Mouse (Mus musculus): ENCODE measurements around the gene Prkar1b. TPM values are rescaled to one million over a fixed set of nuclear protein-coding genes. Genes with fewer than 3 reads are reported as not detected.

Prkar1b gene
- polyA plus RNA-seq, 1 experiment from 2014 or later: 93.8 TPM

GRCm38 (mm10) chr5:139138926-139139472, 10.8 kb downstream of the Prkar1b start:
- WGBS: 84% methylated on average over 8 of the region's 8 CpGs
- no peak for ATAC-seq
- H3K4me1 ChIP-seq (ENCODE audit: control insufficient read depth, insufficient read depth, low read length): peaks cover 7% of the 10 kb centered on the region; the same call in 1 of the 2 replicates

GRCm38 (mm10) chr5:139138261-139138925, 11.4 kb downstream of the Prkar1b start:
- ATAC-seq (peak; percentile 83; the same call in 1 of the 2 replicates), DNase-seq (ENCODE audit: low spot score) (peak; percentile 89)
- H3K36me3 ChIP-seq (ENCODE audit: control insufficient read depth, insufficient read depth, low read length): no peaks in the 10 kb centered on the region
- no peak overlapping the region for H3K4me2 ChIP-seq (ENCODE audit: low read length)
- no peak overlapping the region for H3K4me3 ChIP-seq (ENCODE audit: low read depth, low read length)
- peak overlapping the region; percentile 65; the same call in 1 of the 2 replicates for H3K27ac ChIP-seq (ENCODE audit: low read depth, low read length)
- no peaks in the 10 kb centered on the region for H3K27me3 ChIP-seq (replicated peaks; ENCODE audit: control insufficient read depth, insufficient read depth, low read length)
- no peak overlapping the region for H3K9ac ChIP-seq (ENCODE audit: low read length)
- H3K9me3 ChIP-seq (replicated peaks; ENCODE audit: control insufficient read depth, low read length): no peaks in the 10 kb centered on the region
- peaks cover 7% of the 10 kb centered on the region; the same call in 1 of the 2 replicates for H3K4me1 ChIP-seq (ENCODE audit: control insufficient read depth, insufficient read depth, low read length)
- WGBS: 57% methylated on average over 12 of the region's 12 CpGs

More at GRCm38 (mm10) chr5:139138926-139139472, 10.8 kb downstream of the Prkar1b start:
- Histone ChIP-seq H3K27ac (ENCODE audit: low read depth, low read length) (no peak overlapping the region; the same call in 1 of the 2 replicates), H3K36me3 (ENCODE audit: control insufficient read depth, insufficient read depth, low read length) (no peaks in the 10 kb centered on the region), H3K9me3 (replicated peaks; ENCODE audit: control insufficient read depth, low read length) (no peaks in the 10 kb centered on the region), H3K4me3 (ENCODE audit: low read depth, low read length) (no peak overlapping the region), H3K4me2 (ENCODE audit: low read length) (no peak overlapping the region), H3K27me3 (replicated peaks; ENCODE audit: control insufficient read depth, insufficient read depth, low read length) (no peaks in the 10 kb centered on the region), H3K9ac (ENCODE audit: low read length) (no peak overlapping the region)
- no peak for DNase-seq (ENCODE audit: low spot score)

- H3K9ac ChIP-seq (ENCODE audit: low read length): no peak overlapping the region
- DNase-seq (ENCODE audit: low spot score) (no peak), ATAC-seq (no peak)
- peaks cover 7% of the 10 kb centered on the region; the same call in 1 of the 2 replicates for H3K4me1 ChIP-seq (ENCODE audit: control insufficient read depth, insufficient read depth, low read length)
- 89% methylated on average over 6 of the region's 6 CpGs for WGBS
- no peaks in the 10 kb centered on the region for H3K9me3 ChIP-seq (replicated peaks; ENCODE audit: control insufficient read depth, low read length)
- no peak overlapping the region for H3K4me3 ChIP-seq (ENCODE audit: low read depth, low read length)
- H3K4me2 ChIP-seq (ENCODE audit: low read length): no peak overlapping the region
- no peaks in the 10 kb centered on the region for H3K36me3 ChIP-seq (ENCODE audit: control insufficient read depth, insufficient read depth, low read length)
- H3K27ac ChIP-seq (ENCODE audit: low read depth, low read length): no peak overlapping the region
- no peaks in the 10 kb centered on the region for H3K27me3 ChIP-seq (replicated peaks; ENCODE audit: control insufficient read depth, insufficient read depth, low read length)
Measured at GRCm38 (mm10) chr5:139137176-139137575, 12.6 kb downstream of the Prkar1b start.

GRCm38 (mm10) chr5:139136341-139136740, 13.5 kb downstream of the Prkar1b start:
- no peak for DNase-seq (ENCODE audit: low spot score)
- Histone ChIP-seq H3K36me3 (ENCODE audit: control insufficient read depth, insufficient read depth, low read length) (no peaks in the 10 kb centered on the region), H3K4me1 (ENCODE audit: control insufficient read depth, insufficient read depth, low read length) (peaks cover 7% of the 10 kb centered on the region; the same call in 1 of the 2 replicates), H3K4me3 (ENCODE audit: low read depth, low read length) (no peak overlapping the region), H3K4me2 (ENCODE audit: low read length) (no peak overlapping the region), H3K27ac (ENCODE audit: low read depth, low read length) (no peak overlapping the region), H3K9me3 (replicated peaks; ENCODE audit: control insufficient read depth, low read length) (no peaks in the 10 kb centered on the region), H3K9ac (ENCODE audit: low read length) (no peak overlapping the region), H3K27me3 (replicated peaks; ENCODE audit: control insufficient read depth, insufficient read depth, low read length) (no peaks in the 10 kb centered on the region)
- ATAC-seq: no peak
- 59% methylated on average over 1 of the region's 1 CpGs for WGBS

GRCm38 (mm10) chr5:139134501-139134900, 15.3 kb downstream of the Prkar1b start:
- Histone ChIP-seq H3K27ac (ENCODE audit: low read depth, low read length) (no peak overlapping the region), H3K27me3 (replicated peaks; ENCODE audit: control insufficient read depth, insufficient read depth, low read length) (no peaks in the 10 kb centered on the region), H3K9ac (ENCODE audit: low read length) (no peak overlapping the region), H3K9me3 (replicated peaks; ENCODE audit: control insufficient read depth, low read length) (no peaks in the 10 kb centered on the region), H3K4me2 (ENCODE audit: low read length) (no peak overlapping the region), H3K36me3 (ENCODE audit: control insufficient read depth, insufficient read depth, low read length) (no peaks in the 10 kb centered on the region), H3K4me3 (ENCODE audit: low read depth, low read length) (no peak overlapping the region), H3K4me1 (ENCODE audit: control insufficient read depth, insufficient read depth, low read length) (peaks cover 5% of the 10 kb centered on the region; the same call in 1 of the 2 replicates)
- DNase-seq (ENCODE audit: low spot score) (no peak), ATAC-seq (no peak)
- WGBS: 86% methylated on average over 8 of the region's 8 CpGs

- no peak for DNase-seq (ENCODE audit: low spot score)
- peaks cover 8% of the 10 kb centered on the region; the same call in 1 of the 2 replicates for H3K36me3 ChIP-seq (ENCODE audit: control insufficient read depth, insufficient read depth, low read length)
- WGBS: 76% methylated on average over 5 of the region's 5 CpGs
- H3K9ac ChIP-seq (ENCODE audit: low read length): peak overlapping the region; percentile 73; the same call in 1 of the 2 replicates
- no peak overlapping the region for H3K4me3 ChIP-seq (ENCODE audit: low read depth, low read length)
- H3K27me3 ChIP-seq (replicated peaks; ENCODE audit: control insufficient read depth, insufficient read depth, low read length): no peaks in the 10 kb centered on the region
- ATAC-seq: no peak
- H3K9me3 ChIP-seq (replicated peaks; ENCODE audit: control insufficient read depth, low read length): no peaks in the 10 kb centered on the region
- peak overlapping the region; percentile 73; the same call in 1 of the 2 replicates for H3K4me2 ChIP-seq (ENCODE audit: low read length)
- 0 out of 2 replicates have a peak, but pooled peaks cover 5% of the 10 kb centered on the region for H3K4me1 ChIP-seq (ENCODE audit: control insufficient read depth, insufficient read depth, low read length)
- 0 out of 2 replicates have a peak overlapping the region, but pooled peaks have one; percentile 44 for H3K27ac ChIP-seq (ENCODE audit: low read depth, low read length)
Measured at GRCm38 (mm10) chr5:139130351-139130750, 19.4 kb downstream of the Prkar1b start.

GRCm38 (mm10) chr5:139129572-139130151, 20.1 kb downstream of the Prkar1b start:
- Histone ChIP-seq H3K27me3 (replicated peaks; ENCODE audit: control insufficient read depth, insufficient read depth, low read length) (no peaks in the 10 kb centered on the region), H3K4me2 (ENCODE audit: low read length) (peak overlapping the region; percentile 73), H3K27ac (ENCODE audit: low read depth, low read length) (peak overlapping the region; percentile 44; the same call in 1 of the 2 replicates), H3K9me3 (replicated peaks; ENCODE audit: control insufficient read depth, low read length) (no peaks in the 10 kb centered on the region), H3K36me3 (ENCODE audit: control insufficient read depth, insufficient read depth, low read length) (peaks cover 9% of the 10 kb centered on the region; the same call in 1 of the 2 replicates), H3K4me1 (ENCODE audit: control insufficient read depth, insufficient read depth, low read length) (0 out of 2 replicates have a peak, but pooled peaks cover 5% of the 10 kb centered on the region), H3K9ac (ENCODE audit: low read length) (peak overlapping the region; percentile 73), H3K4me3 (ENCODE audit: low read depth, low read length) (peak overlapping the region; percentile 45)
- DNase-seq (ENCODE audit: low spot score): peak; percentile 33
- WGBS: 5% methylated on average over 31 of the region's 55 CpGs
- ATAC-seq: peak; percentile 86

- Histone ChIP-seq H3K4me3 (ENCODE audit: low read depth, low read length) (peak overlapping the region; percentile 45), H3K27me3 (replicated peaks; ENCODE audit: control insufficient read depth, insufficient read depth, low read length) (no peaks in the 10 kb centered on the region), H3K9ac (ENCODE audit: low read length) (peak overlapping the region; percentile 73), H3K36me3 (ENCODE audit: control insufficient read depth, insufficient read depth, low read length) (peaks cover 9% of the 10 kb centered on the region; the same call in 1 of the 2 replicates), H3K9me3 (replicated peaks; ENCODE audit: control insufficient read depth, low read length) (no peaks in the 10 kb centered on the region), H3K4me1 (ENCODE audit: control insufficient read depth, insufficient read depth, low read length) (0 out of 2 replicates have a peak, but pooled peaks cover 5% of the 10 kb centered on the region), H3K4me2 (ENCODE audit: low read length) (peak overlapping the region; percentile 73), H3K27ac (ENCODE audit: low read depth, low read length) (peak overlapping the region; percentile 14; the same call in 1 of the 2 replicates)
- DNase-seq (ENCODE audit: low spot score) (peak; percentile 5), ATAC-seq (peak; percentile 76)
- 15% methylated on average over 11 of the region's 12 CpGs for WGBS
Measured at GRCm38 (mm10) chr5:139129078-139129477, 20.7 kb downstream of the Prkar1b start.
